ENCODE assay signal across 22 mouse cellular contexts in genomic region chr3:105300693-105301548, GRCm38 (mm10).
A peak's percentile ranks its signal among the peaks of the same experiment; 100 is the strongest.
DNase-seq lines count a peak whose midpoint lies in the region; ATAC-seq lines count a peak whose summit lies in the region.
"Had no signal": no experiment of that assay in that cellular context is flagged by ENCODE, and none has a peak within 500 bp of the region (broad histone marks: within the 10 kb centered on the region; RNA-seq: fewer than 3 reads in every experiment).

No protein-coding gene starts in this region.

- H3K27me3 ChIP-seq in embryonic facial prominence, embryonic 11.5 days (ENCODE audit: control insufficient read depth, insufficient read depth, low read length) = no peaks in the 10 kb centered on the region
- no peaks in the 10 kb centered on the region for H3K27me3 ChIP-seq in kidney, embryonic 15.5 days
- H3K27me3 ChIP-seq: heart, embryonic 12.5 days; hindbrain, embryonic 15.5 days; limb, embryonic 15.5 days; liver, embryonic 15.5 days had no signal

- H3K9me3 ChIP-seq in embryonic facial prominence, embryonic 11.5 days (replicated peaks; ENCODE audit: control insufficient read depth, low read length) = no peaks in the 10 kb centered on the region
- no peaks in the 10 kb centered on the region for H3K9me3 ChIP-seq in kidney, embryonic 15.5 days (replicated peaks)
- H3K9me3 ChIP-seq: forebrain, embryonic 10.5 days; heart, embryonic 12.5 days; hindbrain, embryonic 15.5 days; limb, embryonic 15.5 days; liver, embryonic 15.5 days had no signal

- no peak overlapping the region for H3K4me2 ChIP-seq in embryonic facial prominence, embryonic 11.5 days (ENCODE audit: low read depth, low read length)
- H3K4me2 ChIP-seq in kidney, embryonic 15.5 days = no peak overlapping the region
- H3K4me2 ChIP-seq: heart, embryonic 12.5 days; hindbrain, embryonic 15.5 days; limb, embryonic 15.5 days; liver, embryonic 15.5 days had no signal

- ATAC-seq in embryonic facial prominence, embryonic 11.5 days (replicated peaks; ENCODE audit: insufficient number of reproducible peaks, low FRiP score, low TSS enrichment, low read depth) = no peak
- ATAC-seq in kidney, embryonic 15.5 days (replicated peaks; ENCODE audit: low FRiP score) = 0 out of 2 replicates have a peak, but pooled peaks have one; percentile 66
- ATAC-seq: intestine, embryonic 16.5 days had no signal

- WGBS in embryonic facial prominence, embryonic 11.5 days = 32% methylated on average over 7 of the region's 7 CpGs
- 23% methylated on average over 7 of the region's 7 CpGs for WGBS in kidney, embryonic 15.5 days

- no peaks in the 10 kb centered on the region for H3K4me1 ChIP-seq in embryonic facial prominence, embryonic 11.5 days (ENCODE audit: control insufficient read depth, insufficient read depth, low read length)
- peaks cover 12% of the 10 kb centered on the region for H3K4me1 ChIP-seq in kidney, embryonic 15.5 days
- H3K4me1 ChIP-seq: hindbrain, embryonic 15.5 days; limb, embryonic 15.5 days; liver, embryonic 15.5 days had no signal

- H3K4me3 ChIP-seq in embryonic facial prominence, embryonic 11.5 days (ENCODE audit: low read depth, low read length) = no peak overlapping the region
- H3K4me3 ChIP-seq in kidney, embryonic 15.5 days (replicated peaks) = no peak overlapping the region
- H3K4me3 ChIP-seq: forebrain, embryonic 10.5 days; heart, embryonic 12.5 days; hindbrain, embryonic 15.5 days; layer of hippocampus, adult 2 months; limb, embryonic 15.5 days; liver, embryonic 15.5 days had no signal

- peak; percentile 51 for DNase-seq in retina, postnatal 1 day
- DNase-seq in retina, embryonic 14.5 days (ENCODE audit: low spot score) = no peak
- DNase-seq in embryonic facial prominence, embryonic 11.5 days (ENCODE audit: low spot score) = peak; percentile 35
- no peak for DNase-seq in lung, postnatal 25 days (ENCODE audit: low spot score)
- no peak for DNase-seq in adrenal gland, postnatal 4 days (ENCODE audit: low spot score in 2 of 2)
- DNase-seq in yolk sac, embryonic 10.5 days (ENCODE audit: low spot score) = no peak
- DNase-seq: adrenal gland, adult 8-10 months; cerebellum, adult 11-12 months; cerebellum, postnatal 25 days; embryo, embryonic 11 days; heart, postnatal 14 days; layer of hippocampus, postnatal 36 days; right cerebral cortex, postnatal 14 days; thymus, adult 2 months had no signal

- no peak overlapping the region for H3K27ac ChIP-seq in embryonic facial prominence, embryonic 11.5 days (replicated peaks; ENCODE audit: low read depth, low read length)
- H3K27ac ChIP-seq in kidney, embryonic 15.5 days = no peak overlapping the region
- H3K27ac ChIP-seq: forebrain, embryonic 10.5 days; hindbrain, embryonic 15.5 days; layer of hippocampus, adult 2 months; limb, embryonic 15.5 days; liver, embryonic 15.5 days had no signal

- H3K9ac ChIP-seq in embryonic facial prominence, embryonic 11.5 days (replicated peaks; ENCODE audit: low read length) = no peak overlapping the region
- no peak overlapping the region for H3K9ac ChIP-seq in kidney, embryonic 15.5 days
- H3K9ac ChIP-seq: heart, embryonic 12.5 days; hindbrain, embryonic 15.5 days; limb, embryonic 15.5 days; liver, embryonic 15.5 days had no signal

- no peaks in the 10 kb centered on the region for H3K36me3 ChIP-seq in embryonic facial prominence, embryonic 11.5 days (replicated peaks; ENCODE audit: control insufficient read depth, insufficient read depth, low read depth, low read length)
- no peaks in the 10 kb centered on the region for H3K36me3 ChIP-seq in kidney, embryonic 15.5 days
- H3K36me3 ChIP-seq: forebrain, embryonic 10.5 days; heart, embryonic 12.5 days; hindbrain, embryonic 15.5 days; limb, embryonic 15.5 days; liver, embryonic 15.5 days had no signal

Comparison
In these comparisons a context has a peak if more than half of its experiments do, and no peak if none do; other contexts are left out.
1. DNase-seq: peak in retina, postnatal 1 day (single experiment) and embryonic facial prominence, embryonic 11.5 days (single experiment); none in retina, embryonic 14.5 days (single experiment), lung, postnatal 25 days (single experiment), adrenal gland, postnatal 4 days (0 of 2) and yolk sac, embryonic 10.5 days (single experiment).